Mouse (Mus musculus) cerebral cortex, adult 2 months (tissue): Measurements from ENCODE around the gene Sdhaf2.

ENCODE experiments used
- WGBS: fragments of 180-500 bp; shearing (Covaris S2); methylation state at CpG from one replicate; pipeline ENCODE4 v1.1.7; 2018; 5-methylcytosine and 5-hydroxymethylcytosine counted together

Sdhaf2 gene

GRCm38 (mm10) chr19:10497512-10498160, 28.3 kb downstream of the Sdhaf2 start:
- 36% methylated on average over 8 of the region's 8 CpGs for WGBS

GRCm38 (mm10) chr19:10496976-10497375, 29.0 kb downstream of the Sdhaf2 start:
- 46% methylated on average over 2 of the region's 2 CpGs for WGBS

GRCm38 (mm10) chr19:10495670-10496069, 30.3 kb downstream of the Sdhaf2 start:
- WGBS, result 78% methylated on average over 1 of the region's 1 CpGs

- 17% methylated on average over 9 of the region's 9 CpGs for WGBS
These were observed 39.6 kb downstream of the Sdhaf2 start for GRCm38 (mm10) chr19:10486264-10486738.

- WGBS, result 39% methylated on average over 6 of the region's 6 CpGs
These were observed 43.2 kb downstream of the Sdhaf2 start, which contains the start of gene Ppp1r32 for GRCm38 (mm10) chr19:10482703-10483102. Gene Ppp1r32, minus strand, starts transcription at chr19:10482928.

GRCm38 (mm10) chr19:10479541-10479940, 46.4 kb downstream of the Sdhaf2 start:
- WGBS, result 86% methylated on average over 4 of the region's 4 CpGs

GRCm38 (mm10) chr19:10473779-10474178, 52.2 kb downstream of the Sdhaf2 start:
- 35% methylated on average over 6 of the region's 6 CpGs for WGBS

- WGBS, result 52% methylated on average over 3 of the region's 3 CpGs
These were observed 53.0 kb downstream of the Sdhaf2 start for GRCm38 (mm10) chr19:10472958-10473357.

GRCm38 (mm10) chr19:10469171-10469658, 56.7 kb downstream of the Sdhaf2 start:
- 47% methylated on average over 8 of the region's 8 CpGs for WGBS

GRCm38 (mm10) chr19:10464427-10464826, 61.5 kb downstream of the Sdhaf2 start:
- WGBS, result 73% methylated on average over 4 of the region's 4 CpGs

GRCm38 (mm10) chr19:10461584-10461983, 64.4 kb downstream of the Sdhaf2 start:
- 45% methylated on average over 7 of the region's 7 CpGs for WGBS

- 55% methylated on average over 11 of the region's 11 CpGs for WGBS
These were observed 66.0 kb downstream of the Sdhaf2 start for GRCm38 (mm10) chr19:10459907-10460306.

GRCm38 (mm10) chr19:10458096-10458495, 67.8 kb downstream of the Sdhaf2 start:
- 12% methylated on average over 8 of the region's 8 CpGs for WGBS

GRCm38 (mm10) chr19:10457484-10457800, 68.5 kb downstream of the Sdhaf2 start:
- WGBS, result under 1% methylated on average over 34 of the region's 34 CpGs

- WGBS, result 1% methylated on average over 96 of the region's 96 CpGs
These were observed 69.0 kb downstream of the Sdhaf2 start, which contains the start of gene Lrrc10b for GRCm38 (mm10) chr19:10456752-10457483. Gene Lrrc10b, minus strand, starts transcription at chr19:10457473.

- WGBS, result 65% methylated on average over 3 of the region's 3 CpGs
These were observed 70.5 kb downstream of the Sdhaf2 start for GRCm38 (mm10) chr19:10455437-10455806.

- WGBS, result 55% methylated on average over 4 of the region's 4 CpGs
These were observed 71.1 kb downstream of the Sdhaf2 start for GRCm38 (mm10) chr19:10454718-10455436.
